Mouse (Mus musculus) gastrocnemius, adult 2 months (tissue): ENCODE data around the gene Olfr967. TPM values are rescaled to one million over a fixed set of nuclear protein-coding genes. Genes with fewer than 3 reads are reported as not detected.
"Not testable (repeated sequence)": the region's sequence is repeated elsewhere in the genome, so short reads cannot be mapped to it uniquely, and the experiment has no call there.

ENCODE experiments used
- DNase-seq: peaks from one replicate; pipeline ENCODE4 v3.0.0; 2022
- H3K27ac ChIP-seq: fragments of 200-600 bp; 2 replicates; pipeline ENCODE4 v1.8.1; 2022; ENCODE audit warnings: mild to moderate bottlenecking
- H3K4me3 ChIP-seq: fragments of 200-600 bp; 2 replicates; pipeline ENCODE4 v1.8.1; 2022; ENCODE audit warnings: mild to moderate bottlenecking, moderate library complexity
- CTCF ChIP-seq: fragments of 200-600 bp; IDR thresholded peaks from 2 replicates; pipeline ENCODE4 v1.8.1; 2022; ENCODE audit warnings: antibody characterized with exemption, mild to moderate bottlenecking, moderate library complexity
- intact Hi-C: fragments of 180-260 bp; cut with DNase I; formaldehyde crosslinking; loops from one replicate; pipeline ENCODE4 v1.15.1; 2025
- long read RNA-seq, 2 experiments: library from polyadenylated mRNA; stranded (forward); transcript quantifications; one replicate each; pipeline ENCODE4 v2.0.0; 2021
- total RNA-seq, 2 experiments: library from RNA; stranded (reverse); gene quantifications; 2 replicates each; pipeline ENCODE4 v1.2.3; 2021

Gene Olfr967
- total RNA-seq, result not detected
- long read RNA-seq, experiment 1, result 0 reads
- long read RNA-seq, experiment 2, result 0 reads

GRCm38 (mm10) chr9:39745949-39746348 is at the start of gene Olfr967:
TSS of gene Olfr967 (plus strand) at chr9:39746249.
- H3K27ac ChIP-seq, result no peak within 1 kb of the TSS
- intact Hi-C loops, result no loop called here

GRCm38 (mm10) chr9:39701123-39701522 is 44.9 kb upstream of the Olfr967 start:
- intact Hi-C loops, H3K27ac ChIP-seq, DNase-seq, H3K4me3 ChIP-seq: not testable (repeated sequence)

More at GRCm38 (mm10) chr9:39745949-39746348, at the start of gene Olfr967:
- no peak for TF ChIP-seq CTCF
- H3K4me3 ChIP-seq, result no peak within 1 kb of the TSS
- DNase-seq, result no peak

- DNase-seq, result no peak
- no peak for TF ChIP-seq CTCF
- Histone ChIP-seq H3K27ac (no peak within 1 kb of the TSS), H3K4me3 (no peak within 1 kb of the TSS)
- intact Hi-C loops, result no loop called here
These were observed 39.0 kb upstream of the Olfr967 start, which contains the start of gene Olfr149 for GRCm38 (mm10) chr9:39707017-39707416. TSS of gene Olfr149 (minus strand) at chr9:39707117.

DNA sequence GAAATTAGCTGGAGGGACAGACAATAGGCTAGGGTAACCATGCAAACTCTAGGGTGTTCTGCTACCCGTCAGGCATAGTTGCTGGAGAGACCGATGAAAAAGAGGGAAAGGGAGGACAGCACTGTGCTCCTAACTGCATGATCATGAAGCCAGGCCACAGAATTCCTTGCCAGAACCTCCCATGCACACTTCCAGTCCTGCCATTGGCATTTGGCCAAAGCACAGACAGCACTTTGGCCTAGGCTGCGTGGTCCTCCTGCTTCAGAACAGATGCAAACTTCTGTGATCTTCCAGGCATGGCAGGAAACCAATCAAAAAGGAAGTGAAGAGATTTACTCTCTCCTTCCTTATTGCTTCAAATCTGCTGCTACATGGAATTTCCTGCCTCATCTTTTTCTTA is 37.1 kb upstream of the Olfr967 start:
- peak; percentile 15 for DNase-seq
- H3K27ac ChIP-seq, result no peak overlapping the region
- TF ChIP-seq CTCF, result no peak
- H3K4me3 ChIP-seq, result no peak overlapping the region
- intact Hi-C loops, result no loop called here

DNA sequence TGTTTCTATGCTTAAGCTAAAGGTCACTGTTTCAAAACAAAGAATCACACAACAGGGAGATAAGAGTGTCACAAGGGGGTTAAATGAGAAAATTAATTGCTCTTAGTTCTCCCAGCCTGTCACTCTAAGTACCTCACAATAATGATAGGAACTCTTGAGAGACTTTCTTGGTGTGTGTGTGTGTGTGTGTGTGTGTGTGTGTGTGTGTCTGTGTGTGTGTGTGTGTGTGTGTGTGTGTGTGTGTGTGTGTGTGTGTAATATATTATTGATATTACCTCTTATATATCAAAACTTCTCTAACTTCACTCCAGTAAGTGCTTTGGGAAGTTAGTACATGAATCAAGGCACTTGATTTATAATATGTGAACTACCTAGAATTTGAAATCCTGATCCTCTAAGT is 35.0 kb upstream of the Olfr967 start, which contains the start of gene Olfr965:
TSS of gene Olfr965 (plus strand) at position 301 of the 400 bp plus-strand sequence.
- H3K27ac ChIP-seq, result no peak within 1 kb of the TSS
- DNase-seq, result no peak
- H3K4me3 ChIP-seq, result no peak within 1 kb of the TSS
- TF ChIP-seq CTCF, result no peak
- intact Hi-C loops, result no loop called here

- Histone ChIP-seq H3K4me3 (no peak within 1 kb of the TSS), H3K27ac (no peak within 1 kb of the TSS)
- intact Hi-C loops, result no loop called here
- TF ChIP-seq CTCF, result no peak
- no peak for DNase-seq
These were observed 15.4 kb upstream of the Olfr967 start, which contains the start of gene Olfr150 for GRCm38 (mm10) chr9:39730678-39731077. TSS of gene Olfr150 (plus strand) at chr9:39730978.

GRCm38 (mm10) chr9:39740741-39741140 is 5.3 kb upstream of the Olfr967 start:
- no peak for DNase-seq
- Histone ChIP-seq H3K27ac (no peak overlapping the region), H3K4me3 (no peak overlapping the region)
- no peak for TF ChIP-seq CTCF
- intact Hi-C loops, result no loop called here

DNA sequence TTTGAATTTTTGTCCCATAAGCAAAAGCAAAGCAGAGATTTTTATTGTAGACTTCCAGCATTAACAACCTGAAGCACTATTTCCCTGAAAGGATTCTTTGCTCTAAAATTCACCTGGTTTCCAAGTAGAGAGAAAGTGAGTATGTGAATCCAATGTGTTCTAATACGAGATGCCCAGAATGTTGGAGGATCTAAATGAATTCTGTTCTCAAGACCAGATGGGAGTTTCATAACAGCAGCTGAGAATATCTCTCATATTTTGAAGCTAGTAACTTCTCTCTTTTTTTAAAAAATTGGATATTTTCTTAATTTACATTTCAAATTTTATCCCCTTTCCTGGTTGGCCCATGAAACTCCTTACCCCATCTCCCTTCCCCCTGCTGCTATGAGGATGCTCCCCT is 379 bp downstream of the Olfr967 start:
- H3K4me3 ChIP-seq, result no peak overlapping the region
- no peak for DNase-seq
- H3K27ac ChIP-seq, result no peak overlapping the region
- intact Hi-C loops, result no loop called here
- no peak for TF ChIP-seq CTCF

- TF ChIP-seq CTCF, result no peak
- Histone ChIP-seq H3K4me3 (no peak within 1 kb of the TSS), H3K27ac (no peak within 1 kb of the TSS)
- no peak for DNase-seq
- intact Hi-C loops, result no loop called here
These were observed 37.1 kb downstream of the Olfr967 start, which contains the start of gene Olfr968 for GRCm38 (mm10) chr9:39783153-39783552. TSS of gene Olfr968 (minus strand) at chr9:39783253.

GRCm38 (mm10) chr9:39790558-39790957 is 44.5 kb downstream of the Olfr967 start, which contains the start of gene Olfr969:
TSS of gene Olfr969 (plus strand) at chr9:39790945.
- DNase-seq, result no peak
- TF ChIP-seq CTCF, result no peak
- H3K27ac ChIP-seq, result no peak within 1 kb of the TSS
- intact Hi-C loops, result no loop called here
- no peak within 1 kb of the TSS for H3K4me3 ChIP-seq

Other genes starting within 250 kb of the Olfr967 start
- not detected for gene Olfr957, start 230.4 kb upstream of the Olfr967 start, total RNA-seq
- gene Olfr958, start 192.2 kb upstream of the Olfr967 start, total RNA-seq, result not detected
- not detected for gene Olfr959, start 170.7 kb upstream of the Olfr967 start, total RNA-seq
- gene AW551984, start 141.8 kb upstream of the Olfr967 start, total RNA-seq, result under 1 TPM; 0.26 to 0.67 TPM
- gene Olfr148, start 135.6 kb upstream of the Olfr967 start, total RNA-seq, result not detected
- gene Olfr960, start 124.9 kb upstream of the Olfr967 start, total RNA-seq, result not detected
- gene Olfr961, start 101.2 kb upstream of the Olfr967 start, total RNA-seq, result not detected
- gene Olfr963, start 79.0 kb upstream of the Olfr967 start, total RNA-seq, result not detected
- not detected for gene Olfr149, start 39.1 kb upstream of the Olfr967 start, total RNA-seq
- gene Olfr965, start 34.9 kb upstream of the Olfr967 start, total RNA-seq, result not detected
- gene Olfr150, start 15.3 kb upstream of the Olfr967 start, total RNA-seq, result not detected
- not detected for gene Olfr968, start 37.0 kb downstream of the Olfr967 start, total RNA-seq
- gene Olfr969, start 44.7 kb downstream of the Olfr967 start, total RNA-seq, result not detected
- not detected for gene Olfr970, start 62.6 kb downstream of the Olfr967 start, total RNA-seq
- gene Olfr971, start 90.6 kb downstream of the Olfr967 start, total RNA-seq, result not detected
- not detected for gene Olfr972, start 120.2 kb downstream of the Olfr967 start, total RNA-seq
- not detected for gene Olfr229, start 161.1 kb downstream of the Olfr967 start, total RNA-seq
- not detected for gene Olfr974, start 191.3 kb downstream of the Olfr967 start, total RNA-seq
- not detected for gene Olfr975, start 205.8 kb downstream of the Olfr967 start, total RNA-seq
- not detected for gene Olfr976, start 214.9 kb downstream of the Olfr967 start, total RNA-seq
- gene Olfr978, start 245.9 kb downstream of the Olfr967 start, total RNA-seq, result not detected